18 mouse cellular contexts compared by ENCODE assay signal in the genomic region with DNA sequence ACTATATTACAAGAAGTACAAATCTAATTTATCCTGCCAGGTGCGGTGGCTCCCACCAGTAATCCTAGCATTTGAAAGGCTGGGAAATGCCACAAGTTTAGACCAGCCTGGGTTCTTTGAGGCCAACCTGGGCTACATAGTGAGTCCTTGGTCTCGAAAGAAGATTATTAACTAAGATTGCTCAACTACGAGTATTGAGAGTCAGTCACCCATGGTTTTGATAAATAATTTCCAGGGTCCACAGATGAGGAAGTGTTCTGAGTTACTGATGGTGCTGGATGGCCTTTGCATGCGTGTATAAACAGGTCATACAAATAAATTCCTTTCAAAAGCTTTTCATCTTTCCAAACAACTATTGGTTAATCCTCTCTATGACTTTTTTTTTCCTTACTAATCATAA. TPM values are rescaled to one million over a fixed set of nuclear protein-coding genes. Genes with fewer than 3 reads are reported as not detected.
A peak's percentile ranks its signal among the peaks of the same experiment; 100 is the strongest.
DNase-seq lines count a peak whose midpoint lies in the region; ATAC-seq and TF ChIP-seq lines count a peak whose summit lies in the region.
"Had no signal": no experiment of that assay in that cellular context is flagged by ENCODE, and none has a peak within 500 bp of the region (broad histone marks: within the 10 kb centered on the region; RNA-seq: fewer than 3 reads in every experiment).

No protein-coding gene starts in this region.

- H3K4me2 ChIP-seq in intestine, embryonic 16.5 days (ENCODE audit: low read depth, low read length) = no peak overlapping the region
- no peak overlapping the region for H3K4me2 ChIP-seq in intestine, postnatal 0 days (replicated peaks; ENCODE audit: low read depth)
- H3K4me2 ChIP-seq in liver, embryonic 12.5 days = no peak overlapping the region
- no peak overlapping the region for H3K4me2 ChIP-seq in liver, embryonic 15.5 days
- H3K4me2 ChIP-seq: forebrain, embryonic 12.5 days; hindbrain, embryonic 14.5 days; limb, embryonic 12.5 days had no signal

- no peaks in the 10 kb centered on the region for H3K36me3 ChIP-seq in intestine, embryonic 16.5 days (ENCODE audit: control insufficient read depth, insufficient read depth, low read length)
- no peaks in the 10 kb centered on the region for H3K36me3 ChIP-seq in intestine, postnatal 0 days (ENCODE audit: control insufficient read depth, insufficient read depth)
- H3K36me3 ChIP-seq in liver, embryonic 12.5 days = no peaks in the 10 kb centered on the region
- no peaks in the 10 kb centered on the region for H3K36me3 ChIP-seq in liver, embryonic 15.5 days (replicated peaks)
- H3K36me3 ChIP-seq: forebrain, embryonic 12.5 days; G1E; limb, embryonic 12.5 days had no signal

- TF ChIP-seq CTCF in gastrocnemius, adult 2 months (IDR thresholded peaks at IDR 0.05) = no peak
- TF ChIP-seq CTCF in intestine, postnatal 0 days (IDR thresholded peaks at IDR 0.05; ENCODE audit: low read depth) = no peak

- peaks cover 7% of the 10 kb centered on the region for H3K4me1 ChIP-seq in intestine, embryonic 16.5 days (ENCODE audit: control insufficient read depth, insufficient read depth, low read length)
- no peaks in the 10 kb centered on the region for H3K4me1 ChIP-seq in intestine, postnatal 0 days (replicated peaks; ENCODE audit: control insufficient read depth, insufficient read depth, low read length)
- H3K4me1 ChIP-seq in liver, embryonic 12.5 days = peaks cover 61% of the 10 kb centered on the region
- H3K4me1 ChIP-seq in liver, embryonic 15.5 days (replicated peaks) = peaks cover 62% of the 10 kb centered on the region
- H3K4me1 ChIP-seq: forebrain, embryonic 12.5 days had no signal

- H3K9ac ChIP-seq in intestine, embryonic 16.5 days (ENCODE audit: low read depth, low read length) = no peak overlapping the region
- H3K9ac ChIP-seq in intestine, postnatal 0 days (ENCODE audit: low read depth, low read length) = no peak overlapping the region
- H3K9ac ChIP-seq in liver, embryonic 12.5 days = no peak overlapping the region
- H3K9ac ChIP-seq in liver, embryonic 15.5 days = no peak overlapping the region
- H3K9ac ChIP-seq: forebrain, embryonic 12.5 days; hindbrain, embryonic 14.5 days; limb, embryonic 12.5 days had no signal

- H3K27ac ChIP-seq in gastrocnemius, adult 2 months = peak overlapping the region; percentile 80
- H3K27ac ChIP-seq in intestine, embryonic 16.5 days (ENCODE audit: low read length) = peak overlapping the region; percentile 24
- H3K27ac ChIP-seq in intestine, postnatal 0 days (ENCODE audit: low read depth, low read length) = no peak overlapping the region
- peak overlapping the region; percentile 27; the same call in 1 of the 2 replicates for H3K27ac ChIP-seq in liver, embryonic 12.5 days
- H3K27ac ChIP-seq in liver, embryonic 15.5 days (replicated peaks) = peak overlapping the region; percentile 98
- H3K27ac ChIP-seq: forebrain, embryonic 12.5 days; hindbrain, embryonic 14.5 days; left cerebral cortex, adult 2 months had no signal

- no peaks in the 10 kb centered on the region for H3K9me3 ChIP-seq in intestine, embryonic 16.5 days (ENCODE audit: control insufficient read depth, low read length)
- no peaks in the 10 kb centered on the region for H3K9me3 ChIP-seq in intestine, postnatal 0 days (ENCODE audit: control insufficient read depth)
- H3K9me3 ChIP-seq in liver, embryonic 12.5 days (replicated peaks) = no peaks in the 10 kb centered on the region
- H3K9me3 ChIP-seq in liver, embryonic 15.5 days (replicated peaks) = no peaks in the 10 kb centered on the region
- H3K9me3 ChIP-seq: forebrain, embryonic 12.5 days; G1E; limb, embryonic 12.5 days had no signal

- no peaks in the 10 kb centered on the region for H3K27me3 ChIP-seq in intestine, embryonic 16.5 days (replicated peaks; ENCODE audit: control insufficient read depth, insufficient read depth, low read length)
- H3K27me3 ChIP-seq in intestine, postnatal 0 days (replicated peaks; ENCODE audit: control insufficient read depth, insufficient read depth, low read length) = no peaks in the 10 kb centered on the region
- 0 out of 2 replicates have a peak, but pooled peaks cover 3% of the 10 kb centered on the region for H3K27me3 ChIP-seq in liver, embryonic 12.5 days (replicated peaks)
- H3K27me3 ChIP-seq in liver, embryonic 15.5 days = no peaks in the 10 kb centered on the region
- H3K27me3 ChIP-seq: forebrain, embryonic 12.5 days; limb, embryonic 12.5 days had no signal

- intact Hi-C loops in gastrocnemius, adult 2 months (cut with DNase I) = loop anchor here (5.0 kb wide), 1 partner anchor 36 kb away; no protein-coding TSS in a partner anchor

- H3K4me3 ChIP-seq in gastrocnemius, adult 2 months = no peak overlapping the region
- H3K4me3 ChIP-seq in intestine, embryonic 16.5 days (ENCODE audit: low read length) = no peak overlapping the region
- no peak overlapping the region for H3K4me3 ChIP-seq in intestine, postnatal 0 days (ENCODE audit: low read depth, low read length)
- no peak overlapping the region for H3K4me3 ChIP-seq in liver, embryonic 12.5 days
- no peak overlapping the region for H3K4me3 ChIP-seq in liver, embryonic 15.5 days (replicated peaks)
- H3K4me3 ChIP-seq: forebrain, embryonic 12.5 days; left cerebral cortex, adult 2 months; limb, embryonic 12.5 days; myocyte had no signal

- WGBS in intestine, embryonic 16.5 days = 78% methylated on average over 4 of the region's 4 CpGs
- WGBS in intestine, postnatal 0 days = 68% methylated on average over 4 of the region's 4 CpGs
- WGBS in liver, embryonic 12.5 days (ENCODE audit: insufficient replicate concordance) = 71% methylated on average over 4 of the region's 4 CpGs
- 71% methylated on average over 4 of the region's 4 CpGs for WGBS in liver, embryonic 15.5 days (ENCODE audit: insufficient replicate concordance)

- no peak for ATAC-seq in intestine, embryonic 16.5 days
- no peak for ATAC-seq in intestine, postnatal 0 days
- no peak for ATAC-seq in liver, embryonic 12.5 days
- no peak for ATAC-seq in liver, embryonic 15.5 days (ENCODE audit: insufficient read depth)
- ATAC-seq: CD4-positive, CD25-positive, alpha-beta regulatory T cell, adult 4 months had no signal

- no peak for DNase-seq in gastrocnemius, adult 2 months
- no peak for DNase-seq in gastrocnemius, postnatal 10 days
- no peak for DNase-seq in liver
- no peak for DNase-seq in MN1 (ENCODE audit: low spot score)
- DNase-seq: embryo, embryonic 11 days; kidney, postnatal 10 days; midbrain, embryonic 14.5 days had no signal

RNA-seq across cellular contexts. Expression of a gene that starts 56.9 kb away (rescaled TPM):
- total RNA-seq in gastrocnemius, adult 2 months (2021) = 10 to 100 TPM; 35.6 to 49.4 TPM
- total RNA-seq in gastrocnemius, postnatal 10 days (2021) = 10 to 100 TPM; 78.3 to 89.9 TPM
- 94.5 and 97.3 TPM in 2 replicates for polyA plus RNA-seq in intestine, embryonic 16.5 days (2015; fragmentation: Nextera tagmentation; extraction: Ambion mirVana)
- polyA plus RNA-seq in intestine, postnatal 0 days (2015; fragmentation: Nextera tagmentation; extraction: Ambion mirVana) = 91.0 and 98.5 TPM in 2 replicates
- 28.6 and 30.8 TPM in 2 replicates for polyA plus RNA-seq in liver, embryonic 12.5 days (2016; fragmentation: Nextera tagmentation; extraction: Ambion mirVana)
- polyA plus RNA-seq in liver, embryonic 15.5 days (2015; fragmentation: Nextera tagmentation; extraction: Ambion mirVana) = 42.1 and 45.6 TPM in 2 replicates
